Mouse (Mus musculus) frontal cortex, postnatal 14 days (tissue): ENCODE results near the gene Tes.

ENCODE experiments used
- DNase-seq, 2 experiments: peaks; one replicate each; pipeline ENCODE4 v3.0.0; 2022; ENCODE audit warnings: low spot score in 2 of 2

Gene Tes

GRCm38 (mm10) chr6:17079304-17079703 lies 14.4 kb downstream of the Tes start:
- DNase-seq, result no peak

GRCm38 (mm10) chr6:17079826-17080225 lies 14.9 kb downstream of the Tes start:
- no peak for DNase-seq

GRCm38 (mm10) chr6:17082238-17082637 lies 17.3 kb downstream of the Tes start:
- DNase-seq, result no peak

GRCm38 (mm10) chr6:17082800-17083199 lies 17.9 kb downstream of the Tes start:
- DNase-seq, result no peak

- peak in 1 of 2 experiments; percentile 60 for DNase-seq
Measured at GRCm38 (mm10) chr6:17087485-17087884, 22.5 kb downstream of the Tes start.

GRCm38 (mm10) chr6:17097301-17097700 lies 32.4 kb downstream of the Tes start:
- DNase-seq, result no peak

GRCm38 (mm10) chr6:17098559-17098958 lies 33.6 kb downstream of the Tes start:
- DNase-seq, result no peak

- DNase-seq, result no peak
Measured at GRCm38 (mm10) chr6:17099477-17100130, 34.7 kb downstream of the Tes start.

- DNase-seq, result peak in 1 of 2 experiments; percentile 71
Measured at GRCm38 (mm10) chr6:17105714-17106113, 40.8 kb downstream of the Tes start.

- no peak for DNase-seq
Measured at GRCm38 (mm10) chr6:17106493-17106892, 41.5 kb downstream of the Tes start.

- no peak for DNase-seq
Measured at GRCm38 (mm10) chr6:17109204-17109603, 44.3 kb downstream of the Tes start.

- no peak for DNase-seq
Measured at GRCm38 (mm10) chr6:17110564-17111100, 45.7 kb downstream of the Tes start.

GRCm38 (mm10) chr6:17112081-17112480 lies 47.1 kb downstream of the Tes start:
- DNase-seq, result no peak

GRCm38 (mm10) chr6:17112990-17113389 lies 48.0 kb downstream of the Tes start:
- DNase-seq, result no peak

GRCm38 (mm10) chr6:17114588-17114987 lies 49.6 kb downstream of the Tes start:
- DNase-seq, result peak in 1 of 2 experiments; percentile 10

- no peak for DNase-seq
Measured at GRCm38 (mm10) chr6:17115046-17115790, 50.3 kb downstream of the Tes start.

- no peak for DNase-seq
Measured at GRCm38 (mm10) chr6:17119521-17120232, 54.7 kb downstream of the Tes start.

GRCm38 (mm10) chr6:17140021-17140420 lies 75.1 kb downstream of the Tes start:
- DNase-seq, result no peak

GRCm38 (mm10) chr6:17142577-17143359 lies 77.8 kb downstream of the Tes start:
- peak in 1 of 2 experiments; percentile 20 for DNase-seq

- DNase-seq, result no peak
Measured at GRCm38 (mm10) chr6:17151071-17151715, 86.2 kb downstream of the Tes start.

GRCm38 (mm10) chr6:17152551-17152950 lies 87.6 kb downstream of the Tes start:
- DNase-seq, result no peak
